In genomic region chr14:118783326-118783935, GRCm38 (mm10) we compare ENCODE assay signal across 18 mouse cellular contexts. TPM values are rescaled to one million over a fixed set of nuclear protein-coding genes. Genes with fewer than 3 reads are reported as not detected.
DNase-seq lines count a peak whose midpoint lies in the region; ATAC-seq lines count a peak whose summit lies in the region.
"Had no signal": no experiment of that assay in that cellular context is flagged by ENCODE, and none has a peak within 500 bp of the region (broad histone marks: within the 10 kb centered on the region; RNA-seq: fewer than 3 reads in every experiment).

No protein-coding gene starts in this region.

- H3K36me3 ChIP-seq in heart, embryonic 12.5 days = no peaks in the 10 kb centered on the region
- no peaks in the 10 kb centered on the region for H3K36me3 ChIP-seq in kidney, embryonic 16.5 days (ENCODE audit: insufficient read depth, low read length)
- H3K36me3 ChIP-seq: forebrain, embryonic 15.5 days; heart, embryonic 13.5 days had no signal

- H3K9ac ChIP-seq in heart, embryonic 12.5 days = no peak overlapping the region
- no peak overlapping the region for H3K9ac ChIP-seq in kidney, embryonic 16.5 days (replicated peaks; ENCODE audit: low read length)
- H3K9ac ChIP-seq: forebrain, embryonic 15.5 days; heart, embryonic 13.5 days; liver, embryonic 14.5 days had no signal

- H3K4me1 ChIP-seq in heart, embryonic 12.5 days (replicated peaks) = no peaks in the 10 kb centered on the region
- no peaks in the 10 kb centered on the region; the same call in 1 of the 2 replicates for H3K4me1 ChIP-seq in kidney, embryonic 16.5 days (ENCODE audit: insufficient read depth, low read length)
- H3K4me1 ChIP-seq: forebrain, embryonic 15.5 days; heart, embryonic 13.5 days had no signal

- no peaks in the 10 kb centered on the region for H3K9me3 ChIP-seq in heart, embryonic 12.5 days (replicated peaks)
- no peaks in the 10 kb centered on the region for H3K9me3 ChIP-seq in kidney, embryonic 16.5 days (ENCODE audit: low read length)
- H3K9me3 ChIP-seq: forebrain, embryonic 15.5 days; heart, embryonic 13.5 days had no signal

- WGBS in heart, embryonic 12.5 days = 65% methylated on average over 17 of the region's 17 CpGs
- 45% methylated on average over 17 of the region's 17 CpGs for WGBS in kidney, embryonic 16.5 days

- H3K4me2 ChIP-seq in heart, embryonic 12.5 days = no peak overlapping the region
- no peak overlapping the region for H3K4me2 ChIP-seq in kidney, embryonic 16.5 days (replicated peaks; ENCODE audit: low read depth, low read length)
- H3K4me2 ChIP-seq: forebrain, embryonic 15.5 days; heart, embryonic 13.5 days had no signal

- H3K4me3 ChIP-seq in heart, embryonic 12.5 days = no peak overlapping the region
- no peak overlapping the region for H3K4me3 ChIP-seq in kidney, embryonic 16.5 days (ENCODE audit: low read length)
- H3K4me3 ChIP-seq: erythroblast, embryonic 14.5 days; forebrain, embryonic 15.5 days; heart, embryonic 13.5 days had no signal

- no peak for ATAC-seq in heart, embryonic 12.5 days (ENCODE audit: insufficient number of reproducible peaks, low FRiP score)
- peak; percentile 92 for ATAC-seq in kidney, embryonic 16.5 days (ENCODE audit: low FRiP score, low TSS enrichment)
- ATAC-seq: forebrain, embryonic 15.5 days; hindbrain, postnatal 0 days; Patski had no signal

- H3K27ac ChIP-seq in heart, embryonic 12.5 days (ENCODE audit: poor library complexity, severe bottlenecking) = no peak overlapping the region
- H3K27ac ChIP-seq in kidney, embryonic 16.5 days (ENCODE audit: low read length) = peak overlapping the region; percentile 75
- H3K27ac ChIP-seq: forebrain, embryonic 15.5 days; heart, embryonic 13.5 days; hindbrain, postnatal 0 days; liver, embryonic 14.5 days had no signal

- 0 out of 2 replicates have a peak, but pooled peaks cover 6% of the 10 kb centered on the region for H3K27me3 ChIP-seq in heart, embryonic 12.5 days (replicated peaks)
- no peaks in the 10 kb centered on the region for H3K27me3 ChIP-seq in kidney, embryonic 16.5 days (ENCODE audit: insufficient read depth, low read length)
- H3K27me3 ChIP-seq: heart, embryonic 13.5 days had no signal

- peak; percentile 80 for DNase-seq in heart, adult 11 months
- peak; percentile 32 for DNase-seq in testis, postnatal 10 days (ENCODE audit: low spot score)
- no peak for DNase-seq in testis, postnatal 14 days (ENCODE audit: low spot score)
- DNase-seq in yolk sac, embryonic 10.5 days (ENCODE audit: low spot score) = peak; percentile 26
- DNase-seq in natural killer cell, adult 2 months (ENCODE audit: low spot score in 2 of 2) = no peak
- DNase-seq in left cerebral cortex, adult 11 months (ENCODE audit: low spot score) = no peak
- DNase-seq: B cell, adult 2 months; heart, postnatal 4 days; lung, postnatal 10 days; right cerebral cortex, postnatal 25 days had no signal

RNA-seq across cellular contexts. Expression of gene Cldn10, which starts 4.3 kb away (rescaled TPM):
- 0.32 and 0.48 TPM in 2 replicates for polyA plus RNA-seq in heart, embryonic 12.5 days (2016; fragmentation: Nextera tagmentation; extraction: Ambion mirVana)
- polyA plus RNA-seq in kidney, embryonic 16.5 days (2015; fragmentation: Nextera tagmentation; extraction: Ambion mirVana) = 41.3 and 49.3 TPM in 2 replicates
- polyA plus RNA-seq: erythroblast, embryonic 14.5 days; Patski had no signal

Comparison
In these comparisons a context has a peak if more than half of its experiments do, and no peak if none do; other contexts are left out.
1. DNase-seq: peak in heart, adult 11 months (single experiment), testis, postnatal 10 days (single experiment) and yolk sac, embryonic 10.5 days (single experiment); none in testis, postnatal 14 days (single experiment), natural killer cell, adult 2 months (0 of 2) and left cerebral cortex, adult 11 months (single experiment).
2. RNA of gene Cldn10, which starts 4.3 kb away (polyA plus RNA-seq): 41.3 to 49.3 TPM in kidney, embryonic 16.5 days; 0.32 to 0.48 TPM in heart, embryonic 12.5 days; every median in the first group is over 10 times any median in the second.